Mouse (Mus musculus): ENCODE data around the gene Spata45. TPM values are rescaled to one million over a fixed set of nuclear protein-coding genes. Genes with fewer than 3 reads are reported as not detected.

The Spata45 gene
- polyA plus RNA-seq, 2 experiments: not detected

GRCm38 (mm10) chr1:191000686-191001085 is 35.8 kb upstream of the Spata45 start:
- no peak overlapping the region for H3K4me3 ChIP-seq (ENCODE audit: insufficient read depth in 1 of 2, low read depth in 2 of 2, low read length in 2 of 2)
- ATAC-seq (ENCODE audit: insufficient read depth) (no peak), DNase-seq (ENCODE audit: low read depth in 3 of 3, low spot score in 3 of 3) (no peak)
- H3K27me3 ChIP-seq (ENCODE audit: control insufficient read depth, insufficient read depth, low read length): no peaks in the 10 kb centered on the region
- H3K4me1 ChIP-seq (replicated peaks; ENCODE audit: control insufficient read depth in 2 of 2, insufficient read depth in 2 of 2, low read length in 1 of 2): no peaks in the 10 kb centered on the region
- 62% methylated on average over 3 of the region's 3 CpGs for WGBS (ENCODE audit: insufficient replicate concordance)
- H3K4me2 ChIP-seq (ENCODE audit: low read depth): no peak overlapping the region
- H3K27ac ChIP-seq: no peak overlapping the region
- TF ChIP-seq CTCF (IDR thresholded peaks at IDR 0.05; ENCODE audit: low read depth): no peak
- TF ChIP-seq EP300 (IDR thresholded peaks at IDR 0.05; ENCODE audit: low read depth): no peak
- H3K36me3 ChIP-seq (replicated peaks; ENCODE audit: control insufficient read depth, insufficient read depth, low read depth): no peaks in the 10 kb centered on the region; the same call in 1 of the 2 replicates
- H3K9ac ChIP-seq (replicated peaks): no peak overlapping the region
- H3K9me3 ChIP-seq (ENCODE audit: control insufficient read depth, low read length): no peaks in the 10 kb centered on the region

- 55% methylated on average over 6 of the region's 6 CpGs for WGBS (ENCODE audit: insufficient replicate concordance)
These were observed 34.2 kb upstream of the Spata45 start for GRCm38 (mm10) chr1:191002201-191002600.

GRCm38 (mm10) chr1:191008707-191009106 is 27.7 kb upstream of the Spata45 start:
- Histone ChIP-seq H3K9ac (replicated peaks) (no peak overlapping the region), H3K36me3 (replicated peaks; ENCODE audit: control insufficient read depth, insufficient read depth, low read depth) (peaks cover 3% of the 10 kb centered on the region; the same call in 1 of the 2 replicates), H3K9me3 (ENCODE audit: control insufficient read depth, low read length) (no peaks in the 10 kb centered on the region), H3K4me2 (ENCODE audit: low read depth) (no peak overlapping the region), H3K4me3 (ENCODE audit: insufficient read depth in 1 of 2, low read depth in 2 of 2, low read length in 2 of 2) (no peak overlapping the region), H3K27ac (no peak overlapping the region), H3K27me3 (ENCODE audit: control insufficient read depth, insufficient read depth, low read length) (no peaks in the 10 kb centered on the region), H3K4me1 (replicated peaks; ENCODE audit: control insufficient read depth in 2 of 2, insufficient read depth in 2 of 2, low read length in 1 of 2) (no peaks in the 10 kb centered on the region)
- ATAC-seq (ENCODE audit: insufficient read depth): no peak
- DNase-seq (ENCODE audit: low read depth in 3 of 3, low spot score in 3 of 3): no peak
- peak; percentile 57 for TF ChIP-seq CTCF (IDR thresholded peaks at IDR 0.05; ENCODE audit: low read depth)
- TF ChIP-seq EP300 (IDR thresholded peaks at IDR 0.05; ENCODE audit: low read depth): no peak
- WGBS (ENCODE audit: insufficient replicate concordance): 91% methylated on average over 5 of the region's 5 CpGs

More at GRCm38 (mm10) chr1:191002201-191002600, 34.2 kb upstream of the Spata45 start:
- Histone ChIP-seq H3K27me3 (ENCODE audit: control insufficient read depth, insufficient read depth, low read length) (no peaks in the 10 kb centered on the region), H3K27ac (no peak overlapping the region), H3K4me1 (replicated peaks; ENCODE audit: control insufficient read depth in 2 of 2, insufficient read depth in 2 of 2, low read length in 1 of 2) (no peaks in the 10 kb centered on the region), H3K4me3 (ENCODE audit: insufficient read depth in 1 of 2, low read depth in 2 of 2, low read length in 2 of 2) (no peak overlapping the region), H3K9me3 (ENCODE audit: control insufficient read depth, low read length) (no peaks in the 10 kb centered on the region), H3K9ac (replicated peaks) (no peak overlapping the region), H3K36me3 (replicated peaks; ENCODE audit: control insufficient read depth, insufficient read depth, low read depth) (no peaks in the 10 kb centered on the region; the same call in 1 of the 2 replicates), H3K4me2 (ENCODE audit: low read depth) (no peak overlapping the region)
- no peak for DNase-seq (ENCODE audit: low read depth in 3 of 3, low spot score in 3 of 3)
- no peak for ATAC-seq (ENCODE audit: insufficient read depth)
- no peak for TF ChIP-seq EP300 (IDR thresholded peaks at IDR 0.05; ENCODE audit: low read depth)
- TF ChIP-seq CTCF (IDR thresholded peaks at IDR 0.05; ENCODE audit: low read depth): peak; percentile 58

DNA sequence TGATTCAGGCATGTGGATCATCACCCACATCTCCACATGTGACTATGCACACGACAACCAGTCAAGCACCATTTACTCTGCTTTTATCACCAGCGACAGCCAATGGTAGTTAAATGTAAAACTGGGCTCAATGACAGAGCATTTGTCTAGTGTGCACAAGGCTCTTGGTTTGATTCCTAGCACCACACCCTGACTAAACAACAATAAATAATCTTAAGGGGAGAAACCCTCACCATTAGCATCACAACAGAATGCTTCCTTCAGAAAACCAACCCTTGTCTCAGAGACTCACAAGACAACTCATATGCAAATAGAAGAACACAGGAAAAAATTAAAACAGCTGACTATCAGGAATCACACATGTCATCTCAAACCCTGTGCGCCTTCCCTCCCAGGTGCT is 22.2 kb upstream of the Spata45 start:
- no peak for TF ChIP-seq EP300 (IDR thresholded peaks at IDR 0.05; ENCODE audit: low read depth)
- no peak for TF ChIP-seq CTCF (IDR thresholded peaks at IDR 0.05; ENCODE audit: low read depth)
- WGBS (ENCODE audit: insufficient replicate concordance): 80% methylated on average over 3 of the region's 3 CpGs
- ATAC-seq (ENCODE audit: insufficient read depth) (no peak), DNase-seq (ENCODE audit: low read depth in 3 of 3, low spot score in 3 of 3) (no peak)
- H3K9me3 ChIP-seq (ENCODE audit: control insufficient read depth, low read length): no peaks in the 10 kb centered on the region
- no peaks in the 10 kb centered on the region for H3K4me1 ChIP-seq (replicated peaks; ENCODE audit: control insufficient read depth in 2 of 2, insufficient read depth in 2 of 2, low read length in 1 of 2)
- H3K27ac ChIP-seq: no peak overlapping the region
- H3K36me3 ChIP-seq (replicated peaks; ENCODE audit: control insufficient read depth, insufficient read depth, low read depth): no peaks in the 10 kb centered on the region; the same call in 1 of the 2 replicates
- no peak overlapping the region for H3K9ac ChIP-seq (replicated peaks)
- H3K4me2 ChIP-seq (ENCODE audit: low read depth): no peak overlapping the region
- no peaks in the 10 kb centered on the region for H3K27me3 ChIP-seq (ENCODE audit: control insufficient read depth, insufficient read depth, low read length)
- no peak overlapping the region for H3K4me3 ChIP-seq (ENCODE audit: insufficient read depth in 1 of 2, low read depth in 2 of 2, low read length in 2 of 2)

DNA sequence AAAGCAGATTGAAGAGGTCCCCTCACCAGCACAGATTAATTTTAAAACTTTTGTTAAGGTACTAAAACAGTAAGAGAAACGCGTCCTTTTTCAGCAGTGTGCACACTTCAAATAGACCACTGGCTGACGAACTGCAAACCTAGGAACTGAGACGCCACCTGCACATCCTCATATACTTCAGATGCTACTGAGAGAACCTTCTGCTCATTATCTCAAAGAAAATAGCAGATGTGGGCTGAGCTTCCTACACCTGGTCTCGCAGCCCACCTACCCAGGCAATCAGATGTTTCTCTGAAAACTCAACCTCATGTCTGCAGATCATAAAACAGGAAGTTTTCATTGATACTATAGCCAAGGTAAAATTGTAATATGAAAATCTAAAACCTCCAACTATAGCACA is 16.6 kb upstream of the Spata45 start:
- Histone ChIP-seq H3K9me3 (ENCODE audit: control insufficient read depth, low read length) (no peaks in the 10 kb centered on the region), H3K27ac (no peak overlapping the region), H3K4me1 (replicated peaks; ENCODE audit: control insufficient read depth in 2 of 2, insufficient read depth in 2 of 2, low read length in 1 of 2) (no peaks in the 10 kb centered on the region; a peak in 2 of 4 replicates), H3K36me3 (replicated peaks; ENCODE audit: control insufficient read depth, insufficient read depth, low read depth) (no peaks in the 10 kb centered on the region), H3K4me3 (ENCODE audit: insufficient read depth in 1 of 2, low read depth in 2 of 2, low read length in 2 of 2) (no peak overlapping the region), H3K27me3 (ENCODE audit: control insufficient read depth, insufficient read depth, low read length) (no peaks in the 10 kb centered on the region), H3K4me2 (ENCODE audit: low read depth) (no peak overlapping the region), H3K9ac (replicated peaks) (no peak overlapping the region)
- DNase-seq (ENCODE audit: low read depth in 3 of 3, low spot score in 3 of 3) (no peak), ATAC-seq (ENCODE audit: insufficient read depth) (no peak)
- TF ChIP-seq CTCF (IDR thresholded peaks at IDR 0.05; ENCODE audit: low read depth) (no peak), EP300 (IDR thresholded peaks at IDR 0.05; ENCODE audit: low read depth) (no peak)
- 85% methylated on average over 5 of the region's 5 CpGs for WGBS (ENCODE audit: insufficient replicate concordance)
